ENCODE assay signal across 9 mouse cellular contexts in the genomic region with DNA sequence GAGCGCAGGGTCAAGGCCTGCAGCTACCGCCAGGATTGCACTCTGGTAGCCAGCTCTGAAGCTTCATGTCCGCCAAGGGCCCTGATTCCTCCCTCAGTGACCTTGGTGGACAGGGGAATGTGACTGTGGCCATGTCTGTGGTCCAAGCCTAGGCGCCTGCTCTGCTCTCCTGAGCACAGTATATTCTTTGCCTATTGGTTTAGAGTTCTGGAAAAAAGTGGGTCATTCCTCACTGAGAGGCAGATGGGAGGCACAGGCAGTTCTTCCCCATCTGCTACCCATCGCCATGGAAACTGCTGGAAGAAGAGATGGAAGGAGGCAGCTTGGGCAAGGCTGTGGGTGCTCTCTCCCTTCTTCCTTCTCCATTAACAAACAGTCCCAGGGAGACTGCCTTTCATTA.
DNase-seq lines count a peak whose midpoint lies in the region; ATAC-seq and TF ChIP-seq lines count a peak whose summit lies in the region.
"Had no signal": no experiment of that assay in that cellular context is flagged by ENCODE, and none has a peak within 500 bp of the region (broad histone marks: within the 10 kb centered on the region; RNA-seq: fewer than 3 reads in every experiment).

No protein-coding gene starts in this region.

- TF ChIP-seq EP300 in heart, adult 2 months (IDR thresholded peaks at IDR 0.05; ENCODE audit: insufficient read depth, low read depth, low read length), result no peak

- no peak for TF ChIP-seq POLR2A in heart, adult 2 months (IDR thresholded peaks at IDR 0.05; ENCODE audit: insufficient read depth, low read depth, low read length)

- 89% methylated on average over 5 of the region's 5 CpGs for WGBS in intestine, postnatal 0 days
- WGBS in heart, adult 2 months, result 91% methylated on average over 5 of the region's 5 CpGs

- no peaks in the 10 kb centered on the region for H3K79me2 ChIP-seq in heart, adult 2 months (replicated peaks; ENCODE audit: control insufficient read depth, insufficient read depth, low read length)

- H3K4me1 ChIP-seq in intestine, postnatal 0 days (replicated peaks; ENCODE audit: control insufficient read depth, insufficient read depth, low read length), result no peaks in the 10 kb centered on the region
- no peaks in the 10 kb centered on the region for H3K4me1 ChIP-seq in heart, adult 2 months (ENCODE audit: control insufficient read depth, insufficient read depth, low read length)

- intact Hi-C loops in heart, adult 2 months (cut with DNase I), result no loop called here

- ATAC-seq in frontal cortex, adult (ENCODE audit: low TSS enrichment), result peak; percentile 75
- ATAC-seq in CD4-positive, CD25-positive, alpha-beta regulatory T cell, adult 4 months, result no peak
- no peak for ATAC-seq in intestine, postnatal 0 days

- H3K27ac ChIP-seq in intestine, postnatal 0 days (ENCODE audit: low read depth, low read length), result no peak overlapping the region
- no peak overlapping the region for H3K27ac ChIP-seq in heart, adult 2 months
- H3K27ac ChIP-seq: liver, embryonic 13.5 days had no signal

- H3K9me3 ChIP-seq in intestine, postnatal 0 days (ENCODE audit: control insufficient read depth), result no peaks in the 10 kb centered on the region
- H3K9me3 ChIP-seq: liver, embryonic 13.5 days had no signal

- TF ChIP-seq CTCF in intestine, postnatal 0 days (IDR thresholded peaks at IDR 0.05; ENCODE audit: low read depth), result no peak
- TF ChIP-seq CTCF in heart, adult 2 months (IDR thresholded peaks at IDR 0.05), result no peak

- no peak overlapping the region for H3K4me3 ChIP-seq in intestine, postnatal 0 days (ENCODE audit: low read depth, low read length)
- no peak overlapping the region for H3K4me3 ChIP-seq in heart, adult 2 months
- H3K4me3 ChIP-seq: liver, embryonic 13.5 days had no signal

- H3K36me3 ChIP-seq in intestine, postnatal 0 days (ENCODE audit: control insufficient read depth, insufficient read depth), result no peaks in the 10 kb centered on the region
- H3K36me3 ChIP-seq in heart, adult 2 months (ENCODE audit: control insufficient read depth, insufficient read depth, low read length), result no peaks in the 10 kb centered on the region

- no peak overlapping the region for H3K9ac ChIP-seq in intestine, postnatal 0 days (ENCODE audit: low read depth, low read length)
- H3K9ac ChIP-seq in heart, adult 2 months (ENCODE audit: low read depth, low read length), result no peak overlapping the region
- H3K9ac ChIP-seq: liver, embryonic 13.5 days had no signal

- no peaks in the 10 kb centered on the region for H3K27me3 ChIP-seq in intestine, postnatal 0 days (replicated peaks; ENCODE audit: control insufficient read depth, insufficient read depth, low read length)
- H3K27me3 ChIP-seq in heart, adult 2 months (ENCODE audit: control insufficient read depth, insufficient read depth, low read length), result no peaks in the 10 kb centered on the region
- H3K27me3 ChIP-seq: liver, embryonic 13.5 days had no signal

- DNase-seq in cerebellum, adult 9-10 months, result peak; percentile 86
- peak; percentile 67 to 90 for DNase-seq in layer of hippocampus, postnatal 14 days (ENCODE audit: low spot score in 2 of 2)
- DNase-seq in retina, embryonic 14.5 days (ENCODE audit: low spot score), result peak; percentile 69
- DNase-seq in spleen, postnatal 10 days (ENCODE audit: low spot score in 2 of 2), result no peak
- DNase-seq in heart, adult 2 months, result no peak
- DNase-seq: liver, embryonic 13.5 days had no signal

- no peak overlapping the region for H3K4me2 ChIP-seq in intestine, postnatal 0 days (replicated peaks; ENCODE audit: low read depth)
- H3K4me2 ChIP-seq: liver, embryonic 13.5 days had no signal

Comparison
In these comparisons a context has a peak if more than half of its experiments do, and no peak if none do; other contexts are left out.
1. DNase-seq: peak in cerebellum, adult 9-10 months (single experiment), layer of hippocampus, postnatal 14 days (2 of 2) and retina, embryonic 14.5 days (single experiment); none in spleen, postnatal 10 days (0 of 2) and heart, adult 2 months (0 of 2).